Mouse (Mus musculus) forebrain, embryonic 11.5 days (tissue): ENCODE results near the gene Vac14. TPM values are rescaled to one million over a fixed set of nuclear protein-coding genes. Genes with fewer than 3 reads are reported as not detected.
A peak's percentile ranks its signal among the peaks of the same experiment; 100 is the strongest.

Source experiments
- ATAC-seq: fragments of 200-750 bp; cut with Nextera tagmentation; replicated peaks from 2 replicates; pipeline ENCODE4 v1.8.0; 2017; ENCODE audit warnings: moderate TSS enrichment; ENCODE audit not compliant: low FRiP score
- DNase-seq: peaks from one replicate; pipeline ENCODE4 v3.0.0-alpha.2; 2017; ENCODE audit warnings: low spot score
- H3K27ac ChIP-seq: fragments of 300-500 bp; sonication (generic); 2 replicates; pipeline ENCODE4 v1.5.1; 2014; ENCODE audit warnings: low read depth, low read length
- H3K27me3 ChIP-seq: fragments of 300-500 bp; sonication (generic); 2 replicates; pipeline ENCODE4 v1.6.1; 2014; ENCODE audit warnings: mild to moderate bottlenecking, low read length, mixed read lengths; ENCODE audit not compliant: control insufficient read depth, insufficient read depth
- H3K36me3 ChIP-seq: fragments of 300-500 bp; sonication (generic); 2 replicates; pipeline ENCODE4 v1.6.1; 2014; ENCODE audit warnings: mild to moderate bottlenecking, low read length, moderate library complexity, mixed read lengths; ENCODE audit not compliant: control insufficient read depth, insufficient read depth
- H3K4me1 ChIP-seq: fragments of 300-500 bp; sonication (generic); replicated peaks from 2 replicates; pipeline ENCODE4 v1.6.1; 2014; ENCODE audit warnings: low read length, mixed read lengths; ENCODE audit not compliant: control insufficient read depth, insufficient read depth
- H3K4me2 ChIP-seq: fragments of 300-500 bp; sonication (generic); 2 replicates; pipeline ENCODE4 v1.6.1; 2014; ENCODE audit warnings: low read depth, mild to moderate bottlenecking, low read length, moderate library complexity, mixed read lengths; ENCODE audit not compliant: severe bottlenecking
- H3K4me3 ChIP-seq: fragments of 300-500 bp; sonication (generic); 2 replicates; pipeline ENCODE4 v1.5.1; 2014; ENCODE audit warnings: low read depth, low read length
- H3K9ac ChIP-seq: fragments of 300-500 bp; sonication (generic); 2 replicates; pipeline ENCODE4 v1.6.1; 2014; ENCODE audit warnings: low read length
- H3K9me3 ChIP-seq: fragments of 300-500 bp; sonication (generic); 2 replicates; pipeline ENCODE4 v1.6.1; 2016; ENCODE audit warnings: low read length, mixed read lengths; ENCODE audit not compliant: control insufficient read depth
- WGBS: fragments of 180-500 bp; shearing (Covaris S2); extraction: QIAGEN DNeasy Blood & Tissue Kit; methylation state at CpG from one replicate; pipeline ENCODE4 v1.1.7; 2014; 5-methylcytosine and 5-hydroxymethylcytosine counted together
- polyA plus RNA-seq: library from polyadenylated mRNA; unstranded; fragments of >200 nt; fragmentation: Nextera tagmentation; extraction: Ambion mirVana; gene quantifications from 2 replicates; pipeline ENCODE4 v1.2.1, GENCODE M21; 2014

Gene Vac14
- polyA plus RNA-seq, 1 experiment from 2014 or later: 31.8 TPM

DNA sequence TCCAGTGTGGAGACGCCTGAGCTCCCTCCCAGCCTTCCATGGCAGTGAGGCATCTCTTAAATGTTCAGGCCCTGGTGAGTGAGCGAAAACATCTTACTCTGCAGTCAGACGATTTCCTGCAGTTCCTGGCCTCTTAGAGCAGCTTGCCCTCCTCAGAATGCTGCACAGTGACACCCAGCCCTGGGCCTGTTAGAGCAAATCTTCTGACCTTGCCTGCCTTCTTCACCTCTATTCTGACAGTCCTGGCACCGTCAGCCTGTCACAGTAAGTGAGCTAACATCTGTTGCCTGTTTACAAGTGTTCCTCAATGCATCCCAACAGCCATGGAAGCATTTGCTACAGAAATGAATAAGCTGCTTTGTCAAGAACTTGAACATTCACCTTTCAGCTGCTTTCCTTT is 24.8 kb downstream of the Vac14 start:
- H3K36me3 ChIP-seq: no peaks in the 10 kb centered on the region; the same call in 1 of the 2 replicates
- no peaks in the 10 kb centered on the region for H3K27me3 ChIP-seq
- H3K4me2 ChIP-seq: no peak overlapping the region
- no peak for DNase-seq
- H3K4me1 ChIP-seq: no peaks in the 10 kb centered on the region
- H3K4me3 ChIP-seq: no peak overlapping the region
- H3K27ac ChIP-seq: no peak overlapping the region
- H3K9ac ChIP-seq: no peak overlapping the region
- H3K9me3 ChIP-seq: no peaks in the 10 kb centered on the region
- ATAC-seq: no peak
- WGBS: 84% methylated on average over 4 of the region's 4 CpGs

DNA sequence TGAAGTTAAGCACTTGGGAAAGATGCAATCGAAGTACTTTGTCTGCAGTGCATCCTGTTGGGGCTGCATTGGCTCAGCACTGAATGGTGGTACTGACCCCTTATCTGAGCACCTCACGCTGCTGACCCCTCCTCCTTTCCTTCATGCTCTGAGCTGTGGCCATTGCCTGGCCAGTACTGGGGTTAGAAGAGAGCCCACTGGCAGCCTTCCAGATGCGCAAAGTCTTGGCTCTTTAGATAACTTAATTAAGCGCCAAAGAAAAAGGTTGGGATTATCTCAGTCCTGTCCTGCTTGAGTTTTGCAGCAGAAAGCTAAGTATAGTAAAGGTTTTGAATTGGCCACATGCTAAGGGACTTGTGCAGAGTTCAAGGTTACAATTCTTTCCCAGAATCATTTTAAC is 26.0 kb downstream of the Vac14 start:
- no peak overlapping the region for H3K4me2 ChIP-seq
- H3K9ac ChIP-seq: no peak overlapping the region
- no peaks in the 10 kb centered on the region for H3K4me1 ChIP-seq
- H3K27me3 ChIP-seq: no peaks in the 10 kb centered on the region
- H3K9me3 ChIP-seq: no peaks in the 10 kb centered on the region
- no peak overlapping the region for H3K27ac ChIP-seq
- H3K4me3 ChIP-seq: no peak overlapping the region
- DNase-seq (no peak), ATAC-seq (no peak)
- 86% methylated on average over 4 of the region's 4 CpGs for WGBS
- no peaks in the 10 kb centered on the region; the same call in 1 of the 2 replicates for H3K36me3 ChIP-seq

DNA sequence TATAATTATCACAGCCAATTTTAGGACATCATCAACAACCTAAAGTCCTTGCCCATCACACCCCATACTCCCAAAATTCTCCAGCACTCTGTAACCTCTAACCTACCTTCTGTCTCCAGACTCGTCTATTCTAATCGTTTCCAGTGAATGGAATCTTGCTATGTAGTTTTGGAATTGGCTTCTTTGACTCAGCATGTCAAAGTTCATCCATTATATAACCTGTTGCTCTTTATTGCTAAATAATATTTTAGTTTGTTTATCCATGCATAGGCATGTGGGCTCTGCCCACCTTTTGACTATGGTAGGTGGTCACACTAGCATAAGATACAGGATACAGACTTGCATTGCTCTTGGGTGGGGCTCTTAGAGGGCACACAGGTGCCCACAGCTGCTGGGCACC is 26.5 kb downstream of the Vac14 start:
- DNase-seq (no peak), ATAC-seq (no peak)
- no peak overlapping the region for H3K27ac ChIP-seq
- H3K27me3 ChIP-seq: no peaks in the 10 kb centered on the region
- no peaks in the 10 kb centered on the region for H3K4me1 ChIP-seq
- H3K4me3 ChIP-seq: no peak overlapping the region
- no peaks in the 10 kb centered on the region for H3K9me3 ChIP-seq
- no peaks in the 10 kb centered on the region; the same call in 1 of the 2 replicates for H3K36me3 ChIP-seq
- no peak overlapping the region for H3K4me2 ChIP-seq
- H3K9ac ChIP-seq: no peak overlapping the region
- 85% methylated on average over 2 of the region's 2 CpGs for WGBS

DNA sequence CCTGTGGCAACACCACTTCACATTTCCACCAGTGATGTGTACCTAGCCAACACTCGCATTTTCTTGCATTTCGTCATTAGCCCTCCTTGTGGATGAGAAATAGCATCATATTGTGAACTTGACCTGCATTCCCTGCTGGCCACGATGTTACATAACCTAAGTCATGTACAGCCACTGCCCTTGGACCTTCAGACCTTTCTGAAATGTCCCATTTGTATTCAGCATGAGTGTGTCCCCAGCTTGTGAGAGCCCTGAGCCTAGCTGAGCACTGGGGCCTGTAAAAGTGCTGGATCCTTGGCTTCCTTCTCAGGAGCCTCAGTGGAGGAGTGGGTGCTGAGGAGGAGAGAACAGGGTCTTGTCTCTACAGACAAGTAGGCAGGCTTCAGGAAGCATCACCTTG is 27.0 kb downstream of the Vac14 start:
- DNase-seq (no peak), ATAC-seq (no peak)
- Histone ChIP-seq H3K9ac (no peak overlapping the region), H3K4me1 (no peaks in the 10 kb centered on the region), H3K9me3 (no peaks in the 10 kb centered on the region), H3K27me3 (no peaks in the 10 kb centered on the region), H3K4me2 (no peak overlapping the region), H3K4me3 (no peak overlapping the region), H3K36me3 (no peaks in the 10 kb centered on the region; the same call in 1 of the 2 replicates), H3K27ac (no peak overlapping the region)
- 97% methylated on average over 3 of the region's 3 CpGs for WGBS

DNA sequence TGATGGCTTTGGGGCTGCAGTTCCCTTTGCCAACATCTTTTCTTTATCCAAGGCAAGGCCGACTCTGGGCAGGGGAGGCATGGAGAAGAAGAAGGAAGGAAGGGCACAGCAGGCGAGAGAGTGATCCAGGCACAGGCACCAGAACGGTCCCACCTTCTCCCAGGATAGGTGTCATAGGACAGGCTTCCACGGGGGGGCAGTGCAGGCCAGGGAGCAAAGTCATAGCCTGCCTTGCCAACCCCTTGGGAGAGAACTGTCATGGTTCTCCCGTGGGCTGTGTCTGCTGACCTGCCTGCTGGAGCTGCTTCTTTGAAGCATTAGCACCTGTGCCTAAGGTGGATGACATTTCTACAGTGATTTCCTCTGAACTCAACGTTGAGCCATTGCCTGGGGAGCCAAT is 27.7 kb downstream of the Vac14 start:
- Histone ChIP-seq H3K4me1 (no peaks in the 10 kb centered on the region), H3K27me3 (no peaks in the 10 kb centered on the region), H3K4me3 (no peak overlapping the region), H3K9me3 (no peaks in the 10 kb centered on the region), H3K4me2 (no peak overlapping the region), H3K36me3 (no peaks in the 10 kb centered on the region; the same call in 1 of the 2 replicates), H3K9ac (no peak overlapping the region), H3K27ac (no peak overlapping the region)
- DNase-seq (peak; percentile 77), ATAC-seq (peak; percentile 66; the same call in 1 of the 2 replicates)
- 34% methylated on average over 6 of the region's 6 CpGs for WGBS

DNA sequence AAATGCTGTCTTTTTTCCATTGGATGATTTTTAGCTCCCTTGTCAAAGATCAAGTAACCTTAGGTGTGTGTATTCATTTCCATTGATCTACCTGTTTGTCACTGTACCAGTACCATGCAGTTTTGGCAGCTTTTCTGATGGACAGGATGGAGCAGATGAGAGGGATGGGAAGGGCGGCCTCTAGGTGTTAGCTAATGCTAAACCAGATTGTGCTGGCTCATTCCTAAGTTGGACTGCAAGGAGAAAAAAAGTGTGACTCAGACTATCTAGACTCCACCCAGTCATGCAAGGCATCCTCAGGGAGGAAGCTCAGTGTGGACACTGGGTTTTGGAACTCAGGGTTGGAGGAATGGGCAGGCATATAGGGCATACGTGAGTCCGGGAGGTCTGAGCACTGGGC is 30.2 kb downstream of the Vac14 start:
- no peaks in the 10 kb centered on the region for H3K27me3 ChIP-seq
- no peak overlapping the region for H3K27ac ChIP-seq
- no peak overlapping the region for H3K4me3 ChIP-seq
- no peak overlapping the region for H3K4me2 ChIP-seq
- DNase-seq: no peak
- H3K36me3 ChIP-seq: no peaks in the 10 kb centered on the region; the same call in 1 of the 2 replicates
- no peak overlapping the region for H3K9ac ChIP-seq
- 95% methylated on average over 3 of the region's 3 CpGs for WGBS
- H3K9me3 ChIP-seq: no peaks in the 10 kb centered on the region
- H3K4me1 ChIP-seq: no peaks in the 10 kb centered on the region
- no peak for ATAC-seq

DNA sequence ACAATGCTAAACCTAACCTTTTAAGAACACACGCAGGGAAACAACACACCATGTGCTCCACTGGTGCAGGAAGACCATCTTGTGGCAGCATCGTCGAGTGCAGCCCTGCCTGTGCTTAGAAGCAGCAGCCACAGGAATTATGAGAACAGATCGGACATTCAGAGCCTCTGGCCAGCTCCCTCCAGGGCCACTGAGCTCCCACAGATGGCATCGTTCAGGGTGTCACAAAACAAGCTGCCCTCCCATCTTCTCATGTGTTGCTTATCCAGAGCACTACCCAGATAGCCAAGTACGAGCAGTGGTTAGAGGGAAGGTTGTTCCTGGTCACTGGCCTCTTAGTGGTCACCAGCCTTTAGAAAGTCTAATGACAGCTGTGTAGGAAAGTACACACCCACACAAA is 30.9 kb downstream of the Vac14 start:
- H3K4me1 ChIP-seq: no peaks in the 10 kb centered on the region
- DNase-seq: no peak
- ATAC-seq: no peak
- H3K4me2 ChIP-seq: no peak overlapping the region
- WGBS: 93% methylated on average over 6 of the region's 6 CpGs
- no peak overlapping the region for H3K4me3 ChIP-seq
- H3K9me3 ChIP-seq: no peaks in the 10 kb centered on the region
- no peaks in the 10 kb centered on the region; the same call in 1 of the 2 replicates for H3K36me3 ChIP-seq
- H3K27me3 ChIP-seq: no peaks in the 10 kb centered on the region
- no peak overlapping the region for H3K27ac ChIP-seq
- no peak overlapping the region for H3K9ac ChIP-seq

DNA sequence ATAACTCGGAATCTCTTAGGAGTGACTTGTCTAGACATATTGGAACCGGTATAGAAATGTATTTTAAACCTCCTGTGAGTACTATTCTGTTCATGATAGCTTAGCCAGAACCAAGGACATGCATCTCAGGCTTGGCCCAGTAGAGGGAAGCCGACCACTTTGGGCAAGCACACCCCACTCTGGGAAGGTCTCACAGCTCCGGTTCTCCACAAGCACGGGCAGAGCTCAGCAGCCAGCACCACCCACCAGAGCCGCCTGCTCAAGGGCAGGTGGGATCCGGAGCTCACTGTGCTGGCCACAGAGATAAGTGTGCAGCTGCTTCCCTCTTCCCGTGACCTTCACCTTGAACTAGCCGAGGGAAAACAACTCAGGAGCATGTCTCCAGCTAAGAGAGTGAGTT is 32.5 kb downstream of the Vac14 start:
- Histone ChIP-seq H3K4me1 (no peaks in the 10 kb centered on the region), H3K4me2 (no peak overlapping the region), H3K9me3 (no peaks in the 10 kb centered on the region), H3K27me3 (no peaks in the 10 kb centered on the region), H3K9ac (no peak overlapping the region), H3K27ac (no peak overlapping the region), H3K36me3 (no peaks in the 10 kb centered on the region; the same call in 1 of the 2 replicates), H3K4me3 (no peak overlapping the region)
- no peak for ATAC-seq
- no peak for DNase-seq
- 90% methylated on average over 9 of the region's 9 CpGs for WGBS

DNA sequence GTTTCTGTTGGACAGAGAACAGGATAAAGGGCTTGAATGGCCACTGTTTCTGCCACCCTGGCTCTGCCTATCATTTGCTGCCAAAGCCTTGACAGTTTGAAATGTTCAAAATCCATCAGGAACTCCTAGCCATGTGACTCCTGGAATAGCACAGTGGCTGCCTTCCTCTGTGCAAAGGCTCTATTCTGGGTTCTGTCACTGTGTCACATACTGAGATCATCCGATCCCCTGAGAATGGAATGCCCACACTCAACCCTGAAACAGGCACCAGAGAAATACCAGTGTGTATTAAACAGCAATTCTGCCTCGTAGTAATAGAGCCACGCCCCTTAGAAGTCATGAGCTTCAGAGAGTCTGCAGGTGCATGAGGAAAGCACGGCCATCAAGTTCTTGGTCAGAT is 33.5 kb downstream of the Vac14 start:
- no peak for ATAC-seq
- no peak overlapping the region for H3K4me2 ChIP-seq
- H3K9me3 ChIP-seq: no peaks in the 10 kb centered on the region
- no peaks in the 10 kb centered on the region; the same call in 1 of the 2 replicates for H3K36me3 ChIP-seq
- H3K27ac ChIP-seq: no peak overlapping the region
- no peak overlapping the region for H3K9ac ChIP-seq
- no peaks in the 10 kb centered on the region for H3K4me1 ChIP-seq
- WGBS: 86% methylated on average over 4 of the region's 4 CpGs
- no peaks in the 10 kb centered on the region for H3K27me3 ChIP-seq
- DNase-seq: no peak
- no peak overlapping the region for H3K4me3 ChIP-seq
